Mouse (Mus musculus) E14TG2a.4 (cell line): ENCODE results near the gene Ebf1.

ENCODE experiments used
- CTCF ChIP-seq: conservative IDR thresholded peaks from 2 replicates; pipeline ENCODE4 v1.5.1; 2014; ENCODE audit warnings: low read length
- NANOG ChIP-seq: IDR thresholded peaks from 2 replicates; pipeline ENCODE4 v1.6.1; 2014; ENCODE audit warnings: borderline replicate concordance, low read length, mixed read lengths
- POU5F1 ChIP-seq: IDR thresholded peaks from 2 replicates; pipeline ENCODE4 v1.6.1; 2014; ENCODE audit warnings: low read length, borderline replicate concordance

GRCm38 (mm10) chr11:44586047-44586696 is 30.9 kb upstream of the Ebf1 start:
- peak; percentile 98 for TF ChIP-seq CTCF
- TF ChIP-seq POU5F1, result no peak
- no peak for TF ChIP-seq NANOG
